Mouse (Mus musculus): ENCODE data around the gene Wipi1. TPM values are rescaled to one million over a fixed set of nuclear protein-coding genes. Genes with fewer than 3 reads are reported as not detected.

Gene Wipi1
- polyA plus RNA-seq, 1 experiment from 2014 or later: 36.4 TPM

DNA sequence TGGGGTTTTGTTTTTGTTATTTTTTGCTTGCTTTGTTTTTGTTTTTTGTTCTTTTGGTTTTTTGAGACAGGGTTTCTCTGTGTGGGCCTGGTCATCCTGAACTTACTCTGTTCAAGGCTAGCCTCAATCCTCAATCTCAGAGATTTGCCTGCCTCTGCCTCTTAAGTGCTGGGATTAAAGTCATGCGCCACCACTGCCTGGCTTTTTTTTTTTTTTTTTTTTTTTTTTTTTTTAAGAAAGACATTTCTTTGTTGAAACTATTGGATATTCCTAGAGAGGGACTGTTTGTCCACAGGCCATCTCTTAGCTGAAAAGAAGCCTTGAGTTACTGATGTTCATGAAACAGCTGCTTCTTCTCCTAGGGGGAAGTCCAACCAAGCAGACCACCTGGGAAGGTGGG lies 64.1 kb downstream of the Wipi1 start:
- no peak overlapping the region for H3K9ac ChIP-seq (replicated peaks; ENCODE audit: low read length)
- H3K27ac ChIP-seq (ENCODE audit: low read length): no peak overlapping the region
- peaks cover 32% of the 10 kb centered on the region for H3K4me1 ChIP-seq (ENCODE audit: insufficient read depth, low read length)
- ATAC-seq (ENCODE audit: low FRiP score, low TSS enrichment): no peak
- no peak overlapping the region for H3K4me3 ChIP-seq (ENCODE audit: low read length)
- no peaks in the 10 kb centered on the region for H3K36me3 ChIP-seq (ENCODE audit: insufficient read depth, low read length)
- no peaks in the 10 kb centered on the region for H3K27me3 ChIP-seq (ENCODE audit: insufficient read depth, low read length)
- WGBS: 93% methylated on average over 1 of the region's 1 CpGs
- H3K9me3 ChIP-seq (ENCODE audit: low read length): no peaks in the 10 kb centered on the region
- H3K4me2 ChIP-seq (replicated peaks; ENCODE audit: low read depth, low read length): no peak overlapping the region

DNA sequence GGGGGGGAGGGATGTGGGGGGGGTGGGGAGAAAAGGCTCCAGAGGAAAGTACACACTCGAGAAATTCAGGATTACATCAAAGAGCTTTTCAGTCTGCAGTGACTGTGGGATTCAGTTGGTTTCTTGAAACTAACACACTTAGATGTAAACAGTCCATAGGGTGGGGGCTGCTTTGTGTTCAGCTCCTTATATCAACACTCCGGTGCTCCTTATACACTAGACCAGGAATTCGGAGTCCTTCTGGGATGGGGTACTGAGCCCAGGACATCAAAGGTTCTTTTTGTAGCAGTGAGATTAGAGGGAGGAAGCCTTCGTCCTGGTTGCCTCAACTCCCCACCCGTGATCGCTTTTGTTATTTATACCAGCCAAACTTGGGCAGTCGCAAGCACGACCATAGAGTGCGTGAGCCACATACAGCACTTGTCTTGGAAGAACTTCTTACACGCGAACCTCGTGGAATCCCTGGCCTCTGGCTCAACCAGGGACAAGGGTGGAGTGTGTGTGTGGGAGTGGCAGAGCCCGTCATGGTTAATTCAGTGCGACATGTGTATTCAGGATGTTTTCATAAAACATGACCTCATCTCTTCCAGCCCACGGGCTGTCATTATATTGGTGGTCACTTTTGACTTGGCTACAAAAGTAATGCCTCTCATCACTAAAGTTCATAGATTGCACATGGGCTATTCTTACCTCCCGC lies 65.3 kb downstream of the Wipi1 start:
- WGBS: 39% methylated on average over 16 of the region's 16 CpGs
- H3K4me1 ChIP-seq (ENCODE audit: insufficient read depth, low read length): peaks cover 31% of the 10 kb centered on the region
- no peak for ATAC-seq (ENCODE audit: low FRiP score, low TSS enrichment)
- peak overlapping the region; percentile 19; the same call in 1 of the 2 replicates for H3K4me2 ChIP-seq (replicated peaks; ENCODE audit: low read depth, low read length)
- no peaks in the 10 kb centered on the region for H3K36me3 ChIP-seq (ENCODE audit: insufficient read depth, low read length)
- no peak overlapping the region for H3K4me3 ChIP-seq (ENCODE audit: low read length)
- peak overlapping the region; percentile 51 for H3K27ac ChIP-seq (ENCODE audit: low read length)
- no peaks in the 10 kb centered on the region for H3K9me3 ChIP-seq (ENCODE audit: low read length)
- no peaks in the 10 kb centered on the region for H3K27me3 ChIP-seq (ENCODE audit: insufficient read depth, low read length)
- H3K9ac ChIP-seq (replicated peaks; ENCODE audit: low read length): no peak overlapping the region

DNA sequence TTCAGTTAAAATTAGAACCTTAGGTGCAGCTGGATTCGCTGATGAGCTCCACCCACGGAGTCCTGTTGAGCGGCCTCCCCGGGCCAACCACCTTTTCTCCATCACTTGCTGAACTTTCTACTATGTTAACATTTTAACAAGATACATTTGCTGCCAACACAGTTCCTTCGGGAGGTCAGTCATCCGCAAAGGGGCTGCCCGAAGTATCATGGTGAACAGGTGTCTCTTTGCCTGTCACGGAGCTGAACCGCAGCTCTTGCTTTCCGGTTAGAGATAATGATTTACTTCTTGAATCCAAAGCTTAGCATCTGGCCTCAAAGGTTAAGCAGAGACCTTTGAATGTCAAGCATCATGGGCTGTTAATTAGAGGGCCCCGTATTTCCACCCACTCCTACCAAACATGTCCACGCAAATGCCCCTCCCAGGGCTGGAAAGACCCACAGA lies 66.0 kb downstream of the Wipi1 start:
- peak; percentile 86 for ATAC-seq (ENCODE audit: low FRiP score, low TSS enrichment)
- Histone ChIP-seq H3K4me1 (ENCODE audit: insufficient read depth, low read length) (peaks cover 31% of the 10 kb centered on the region), H3K36me3 (ENCODE audit: insufficient read depth, low read length) (no peaks in the 10 kb centered on the region), H3K27me3 (ENCODE audit: insufficient read depth, low read length) (no peaks in the 10 kb centered on the region), H3K9me3 (ENCODE audit: low read length) (no peaks in the 10 kb centered on the region), H3K4me3 (ENCODE audit: low read length) (no peak overlapping the region), H3K9ac (replicated peaks; ENCODE audit: low read length) (no peak overlapping the region), H3K4me2 (replicated peaks; ENCODE audit: low read depth, low read length) (peak overlapping the region; percentile 19), H3K27ac (ENCODE audit: low read length) (peak overlapping the region; percentile 51)
- 14% methylated on average over 12 of the region's 12 CpGs for WGBS

DNA sequence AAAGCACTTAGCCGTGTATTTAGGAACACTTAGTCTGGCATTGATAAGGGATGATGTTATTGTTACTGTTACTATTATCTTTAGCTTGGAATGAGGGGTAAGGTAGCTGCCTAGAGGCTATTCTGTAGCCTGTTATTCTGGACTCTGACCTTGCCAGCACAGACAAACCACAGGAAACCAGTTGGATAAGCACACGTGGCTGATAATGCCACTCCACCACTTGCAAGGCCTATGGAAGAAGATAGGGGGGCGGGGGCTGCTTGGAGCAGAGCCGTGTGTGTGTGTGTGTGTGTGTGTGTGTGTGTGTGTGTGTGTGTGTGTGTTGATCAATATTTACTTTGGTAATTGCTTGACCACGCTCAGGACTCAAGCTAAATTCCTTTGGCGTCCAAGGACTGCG lies 66.5 kb downstream of the Wipi1 start:
- peak; percentile 36 for ATAC-seq (ENCODE audit: low FRiP score, low TSS enrichment)
- peak overlapping the region; percentile 51 for H3K27ac ChIP-seq (ENCODE audit: low read length)
- 30% methylated on average over 7 of the region's 7 CpGs for WGBS

DNA sequence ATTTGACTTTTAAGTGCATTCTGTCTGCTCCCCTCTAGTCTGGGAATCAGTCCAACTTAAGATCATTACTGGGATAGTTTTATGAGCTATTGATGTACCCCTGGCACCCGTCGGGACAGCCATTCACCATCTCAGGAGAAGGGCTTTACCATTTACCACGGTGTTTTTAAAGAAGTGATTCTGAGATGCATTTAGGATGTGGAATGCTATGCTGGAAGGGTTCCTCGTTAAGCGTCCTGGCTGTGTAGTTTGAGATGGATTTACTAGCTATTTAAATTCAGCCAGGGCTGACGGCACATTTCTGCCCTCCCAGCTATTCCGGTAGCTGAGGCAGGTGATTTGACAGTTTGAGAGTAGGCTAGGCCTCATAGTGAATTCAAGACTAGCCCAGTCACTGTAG lies 67.3 kb downstream of the Wipi1 start:
- H3K4me2 ChIP-seq (replicated peaks; ENCODE audit: low read depth, low read length): no peak overlapping the region
- WGBS: 36% methylated on average over 7 of the region's 7 CpGs
- H3K9me3 ChIP-seq (ENCODE audit: low read length): no peaks in the 10 kb centered on the region
- peaks cover 31% of the 10 kb centered on the region for H3K4me1 ChIP-seq (ENCODE audit: insufficient read depth, low read length)
- no peaks in the 10 kb centered on the region for H3K36me3 ChIP-seq (ENCODE audit: insufficient read depth, low read length)
- no peaks in the 10 kb centered on the region for H3K27me3 ChIP-seq (ENCODE audit: insufficient read depth, low read length)
- H3K27ac ChIP-seq (ENCODE audit: low read length): peak overlapping the region; percentile 3; the same call in 1 of the 2 replicates
- no peak overlapping the region for H3K4me3 ChIP-seq (ENCODE audit: low read length)
- H3K9ac ChIP-seq (replicated peaks; ENCODE audit: low read length): no peak overlapping the region
- no peak for ATAC-seq (ENCODE audit: low FRiP score, low TSS enrichment)

More for the DNA sequence above, 66.5 kb downstream of the Wipi1 start:
- Histone ChIP-seq H3K4me3 (ENCODE audit: low read length) (no peak overlapping the region), H3K4me1 (ENCODE audit: insufficient read depth, low read length) (peaks cover 31% of the 10 kb centered on the region), H3K9ac (replicated peaks; ENCODE audit: low read length) (no peak overlapping the region), H3K9me3 (ENCODE audit: low read length) (no peaks in the 10 kb centered on the region), H3K27me3 (ENCODE audit: insufficient read depth, low read length) (no peaks in the 10 kb centered on the region), H3K4me2 (replicated peaks; ENCODE audit: low read depth, low read length) (peak overlapping the region; percentile 19), H3K36me3 (ENCODE audit: insufficient read depth, low read length) (no peaks in the 10 kb centered on the region)

DNA sequence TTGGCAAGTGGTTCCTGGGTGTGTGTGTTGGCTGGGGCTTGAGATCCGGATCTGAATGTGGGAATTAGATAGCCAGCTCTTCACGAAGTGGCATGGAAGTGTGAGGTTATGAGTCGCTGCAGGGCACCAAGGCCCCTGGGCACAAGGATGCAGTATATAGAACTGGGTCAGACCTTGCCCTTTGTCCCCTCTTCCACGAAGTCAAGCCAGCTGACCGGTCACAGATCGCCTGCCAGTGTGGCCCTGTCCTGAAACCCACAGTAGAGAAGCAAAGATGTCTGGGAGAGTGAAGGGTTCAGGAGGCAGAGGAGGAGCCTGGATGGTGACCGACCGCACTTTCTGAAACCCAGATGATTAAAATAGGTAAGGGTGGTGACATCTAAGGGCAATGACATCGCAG lies 68.3 kb downstream of the Wipi1 start:
- ATAC-seq (ENCODE audit: low FRiP score, low TSS enrichment): no peak
- 0 out of 2 replicates have a peak, but pooled peaks cover 2% of the 10 kb centered on the region for H3K27me3 ChIP-seq (ENCODE audit: insufficient read depth, low read length)
- H3K4me1 ChIP-seq (ENCODE audit: insufficient read depth, low read length): peaks cover 39% of the 10 kb centered on the region
- no peak overlapping the region for H3K9ac ChIP-seq (replicated peaks; ENCODE audit: low read length)
- H3K27ac ChIP-seq (ENCODE audit: low read length): no peak overlapping the region
- WGBS: 65% methylated on average over 9 of the region's 9 CpGs
- no peak overlapping the region for H3K4me2 ChIP-seq (replicated peaks; ENCODE audit: low read depth, low read length)
- H3K4me3 ChIP-seq (ENCODE audit: low read length): no peak overlapping the region
- H3K9me3 ChIP-seq (ENCODE audit: low read length): no peaks in the 10 kb centered on the region
- H3K36me3 ChIP-seq (ENCODE audit: insufficient read depth, low read length): no peaks in the 10 kb centered on the region

DNA sequence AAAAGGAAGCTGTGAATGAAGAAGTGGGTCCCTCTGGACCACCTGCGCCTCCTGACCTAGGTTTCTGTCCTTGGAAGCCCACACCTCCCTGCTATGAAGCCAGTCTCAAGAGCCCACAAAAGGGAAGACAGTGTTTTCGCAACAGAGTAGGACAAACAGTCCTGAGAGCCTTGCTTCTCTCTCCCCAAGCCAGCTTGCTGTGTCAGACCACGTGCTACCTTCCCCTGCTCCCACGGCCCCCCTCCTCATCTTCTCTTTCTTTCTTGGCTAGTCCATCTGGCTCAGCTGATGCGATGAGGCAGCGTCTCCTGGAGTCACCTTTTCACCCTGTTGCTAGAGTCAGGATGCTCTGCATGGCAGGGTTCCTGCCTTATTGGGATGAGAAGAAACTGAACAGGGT lies 72.5 kb downstream of the Wipi1 start:
- Histone ChIP-seq H3K27ac (ENCODE audit: low read length) (no peak overlapping the region), H3K36me3 (ENCODE audit: insufficient read depth, low read length) (no peaks in the 10 kb centered on the region), H3K9ac (replicated peaks; ENCODE audit: low read length) (no peak overlapping the region; the same call in 1 of the 2 replicates), H3K4me1 (ENCODE audit: insufficient read depth, low read length) (peaks cover 15% of the 10 kb centered on the region), H3K9me3 (ENCODE audit: low read length) (no peaks in the 10 kb centered on the region), H3K4me2 (replicated peaks; ENCODE audit: low read depth, low read length) (no peak overlapping the region), H3K27me3 (ENCODE audit: insufficient read depth, low read length) (0 out of 2 replicates have a peak, but pooled peaks cover 2% of the 10 kb centered on the region), H3K4me3 (ENCODE audit: low read length) (no peak overlapping the region)
- no peak for ATAC-seq (ENCODE audit: low FRiP score, low TSS enrichment)
- WGBS: 52% methylated on average over 6 of the region's 6 CpGs

DNA sequence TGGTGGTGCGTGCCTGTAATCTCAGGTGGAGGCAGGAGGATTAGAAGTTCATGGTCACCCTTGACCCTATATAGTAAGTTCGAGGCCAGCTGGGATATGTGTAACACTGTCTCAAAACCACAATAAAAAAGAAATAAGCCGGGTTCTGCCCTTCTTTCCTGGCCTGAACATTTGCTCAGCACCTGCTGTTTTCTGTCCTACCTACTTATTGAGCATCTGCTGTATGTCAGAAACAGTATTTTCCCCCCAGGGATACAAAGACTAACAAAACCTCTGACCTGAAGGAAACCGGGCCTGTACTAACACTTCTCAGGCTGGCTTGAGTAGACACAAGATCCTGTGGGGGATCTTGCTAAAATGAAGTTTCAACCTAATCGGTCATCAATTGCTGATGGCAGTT lies 74.8 kb downstream of the Wipi1 start:
- no peak overlapping the region for H3K9ac ChIP-seq (replicated peaks; ENCODE audit: low read length)
- H3K36me3 ChIP-seq (ENCODE audit: insufficient read depth, low read length): no peaks in the 10 kb centered on the region
- H3K4me3 ChIP-seq (ENCODE audit: low read length): no peak overlapping the region
- 37% methylated on average over 5 of the region's 5 CpGs for WGBS
- no peaks in the 10 kb centered on the region for H3K9me3 ChIP-seq (ENCODE audit: low read length)
- no peak overlapping the region for H3K27ac ChIP-seq (ENCODE audit: low read length)
- H3K4me2 ChIP-seq (replicated peaks; ENCODE audit: low read depth, low read length): no peak overlapping the region
- H3K27me3 ChIP-seq (ENCODE audit: insufficient read depth, low read length): 0 out of 2 replicates have a peak, but pooled peaks cover 2% of the 10 kb centered on the region
- ATAC-seq (ENCODE audit: low FRiP score, low TSS enrichment): no peak
- H3K4me1 ChIP-seq (ENCODE audit: insufficient read depth, low read length): peaks cover 8% of the 10 kb centered on the region

DNA sequence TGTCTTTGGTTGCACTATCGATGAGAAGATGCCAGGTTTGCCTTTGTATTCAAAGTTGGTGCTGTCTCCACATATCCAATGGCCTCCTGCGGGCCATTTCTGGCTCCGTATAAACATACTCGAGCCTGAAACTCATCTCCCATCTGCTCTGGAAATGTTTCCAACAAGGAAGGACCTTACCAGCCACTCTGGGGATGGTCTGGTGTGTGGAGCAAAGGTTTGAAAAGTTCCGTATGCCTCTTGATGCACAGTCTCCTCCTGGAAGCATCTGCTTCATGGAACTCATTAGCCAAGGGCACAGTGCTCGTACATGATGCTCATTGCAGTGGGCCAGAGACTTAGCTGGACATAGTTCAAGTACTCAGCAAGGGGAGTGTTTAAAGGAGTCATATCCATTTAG lies 75.8 kb downstream of the Wipi1 start:
- ATAC-seq (ENCODE audit: low FRiP score, low TSS enrichment): no peak
- no peak overlapping the region for H3K4me3 ChIP-seq (ENCODE audit: low read length)
- 91% methylated on average over 6 of the region's 6 CpGs for WGBS

DNA sequence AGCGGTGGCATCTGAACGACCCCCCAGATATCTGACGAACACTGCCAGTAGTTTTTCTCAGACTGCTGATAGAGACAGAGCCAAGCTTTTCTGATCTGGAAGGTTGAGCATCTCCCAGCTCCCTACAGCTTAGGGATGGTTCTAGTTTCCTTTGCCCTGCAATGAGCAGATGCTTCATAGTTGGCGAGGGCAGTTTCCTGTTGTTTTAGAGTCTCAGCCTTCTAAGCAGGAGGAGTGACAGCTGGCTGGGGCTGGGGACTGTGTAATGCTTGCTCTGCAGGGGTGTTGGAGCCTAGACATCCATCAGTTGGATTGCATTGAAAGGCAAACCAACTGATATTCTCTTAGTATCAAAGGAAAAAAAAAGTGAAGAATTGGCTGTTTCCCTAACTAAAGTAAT lies 81.7 kb downstream of the Wipi1 start:
- H3K36me3 ChIP-seq (ENCODE audit: insufficient read depth, low read length): no peaks in the 10 kb centered on the region
- 83% methylated on average over 4 of the region's 4 CpGs for WGBS
- no peaks in the 10 kb centered on the region for H3K4me1 ChIP-seq (ENCODE audit: insufficient read depth, low read length)
- no peak for ATAC-seq (ENCODE audit: low FRiP score, low TSS enrichment)
- no peak overlapping the region for H3K4me3 ChIP-seq (ENCODE audit: low read length)
- no peak overlapping the region for H3K4me2 ChIP-seq (replicated peaks; ENCODE audit: low read depth, low read length)
- no peak overlapping the region for H3K9ac ChIP-seq (replicated peaks; ENCODE audit: low read length)
- no peak overlapping the region for H3K27ac ChIP-seq (ENCODE audit: low read length)
- H3K9me3 ChIP-seq (ENCODE audit: low read length): no peaks in the 10 kb centered on the region
- no peaks in the 10 kb centered on the region for H3K27me3 ChIP-seq (ENCODE audit: insufficient read depth, low read length)

More for the DNA sequence above, 75.8 kb downstream of the Wipi1 start:
- Histone ChIP-seq H3K4me2 (replicated peaks; ENCODE audit: low read depth, low read length) (no peak overlapping the region), H3K36me3 (ENCODE audit: insufficient read depth, low read length) (no peaks in the 10 kb centered on the region), H3K4me1 (ENCODE audit: insufficient read depth, low read length) (peaks cover 8% of the 10 kb centered on the region), H3K27me3 (ENCODE audit: insufficient read depth, low read length) (0 out of 2 replicates have a peak, but pooled peaks cover 2% of the 10 kb centered on the region), H3K9me3 (ENCODE audit: low read length) (no peaks in the 10 kb centered on the region), H3K27ac (ENCODE audit: low read length) (no peak overlapping the region), H3K9ac (replicated peaks; ENCODE audit: low read length) (no peak overlapping the region)

All from kidney, embryonic 16.5 days (tissue).